Mouse (Mus musculus): ENCODE measurements at regions not wholly inside any gene's neighbourhood (a gene's known extent, or its start where the extent isn't known, plus 50 kb on each side); places are given as distances from the start of the nearest gene placed in this dataset.

GRCm38 (mm10) chr3:51095847-51096447 is 128.3 kb upstream of the Noct start:
- Histone ChIP-seq H3K4me3 (ENCODE audit: insufficient read depth in 1 of 2, low read depth in 2 of 2, low read length in 2 of 2) (no peak overlapping the region), H3K9ac (replicated peaks) (no peak overlapping the region)
- WGBS (ENCODE audit: insufficient replicate concordance) = 49% methylated on average over 14 of the region's 14 CpGs

GRCm38 (mm10) chr3:51096545-51096944 is 127.7 kb upstream of the Noct start:
- WGBS (ENCODE audit: insufficient replicate concordance) = 52% methylated on average over 6 of the region's 6 CpGs
- no peak for DNase-seq (ENCODE audit: low read depth in 3 of 3, low spot score in 3 of 3)
- no peaks in the 10 kb centered on the region for H3K9me3 ChIP-seq (ENCODE audit: control insufficient read depth, low read length)
- no peak overlapping the region for H3K27ac ChIP-seq
- ATAC-seq (ENCODE audit: insufficient read depth) = no peak
- H3K9ac ChIP-seq (replicated peaks) = no peak overlapping the region
- H3K27me3 ChIP-seq (ENCODE audit: control insufficient read depth, insufficient read depth, low read length) = no peaks in the 10 kb centered on the region
- H3K4me2 ChIP-seq (ENCODE audit: low read depth) = no peak overlapping the region
- no peak for TF ChIP-seq CTCF (IDR thresholded peaks at IDR 0.05; ENCODE audit: low read depth)
- no peak for TF ChIP-seq EP300 (IDR thresholded peaks at IDR 0.05; ENCODE audit: low read depth)
- no peaks in the 10 kb centered on the region for H3K36me3 ChIP-seq (replicated peaks; ENCODE audit: control insufficient read depth, insufficient read depth, low read depth)
- no peak overlapping the region for H3K4me3 ChIP-seq (ENCODE audit: insufficient read depth in 1 of 2, low read depth in 2 of 2, low read length in 2 of 2)
- H3K4me1 ChIP-seq (replicated peaks; ENCODE audit: control insufficient read depth in 2 of 2, insufficient read depth in 2 of 2, low read length in 1 of 2) = no peaks in the 10 kb centered on the region

More at GRCm38 (mm10) chr3:51095847-51096447, 128.3 kb upstream of the Noct start:
- Histone ChIP-seq H3K9me3 (ENCODE audit: control insufficient read depth, low read length) (no peaks in the 10 kb centered on the region), H3K4me2 (ENCODE audit: low read depth) (no peak overlapping the region), H3K27me3 (ENCODE audit: control insufficient read depth, insufficient read depth, low read length) (no peaks in the 10 kb centered on the region), H3K27ac (no peak overlapping the region), H3K4me1 (replicated peaks; ENCODE audit: control insufficient read depth in 2 of 2, insufficient read depth in 2 of 2, low read length in 1 of 2) (no peaks in the 10 kb centered on the region), H3K36me3 (replicated peaks; ENCODE audit: control insufficient read depth, insufficient read depth, low read depth) (no peaks in the 10 kb centered on the region)
- TF ChIP-seq CTCF (IDR thresholded peaks at IDR 0.05; ENCODE audit: low read depth) = no peak
- no peak for TF ChIP-seq EP300 (IDR thresholded peaks at IDR 0.05; ENCODE audit: low read depth)
- DNase-seq (ENCODE audit: low read depth in 3 of 3, low spot score in 3 of 3) (no peak), ATAC-seq (ENCODE audit: insufficient read depth) (no peak)

DNA sequence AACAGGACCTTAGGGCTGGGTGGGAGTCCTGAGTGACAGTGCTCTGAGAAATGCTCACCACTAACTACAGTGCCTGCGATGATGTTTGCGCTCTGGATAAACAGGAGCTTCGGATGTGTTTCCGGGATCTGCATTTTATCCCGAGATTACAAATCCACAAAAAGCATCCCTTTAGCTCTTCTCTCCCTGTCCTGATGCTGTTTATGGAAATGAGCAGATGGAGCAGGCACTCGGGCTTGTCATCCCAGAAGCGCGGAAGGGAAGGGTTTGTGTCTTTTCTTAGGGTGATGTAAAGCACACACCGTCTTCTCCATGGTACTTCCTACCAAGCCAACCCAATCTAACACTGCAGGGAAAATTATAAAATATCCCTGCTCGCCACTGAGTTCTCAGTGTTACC is 126.9 kb upstream of the Noct start:
- no peak for ATAC-seq (ENCODE audit: insufficient read depth)
- Histone ChIP-seq H3K27me3 (ENCODE audit: control insufficient read depth, insufficient read depth, low read length) (no peaks in the 10 kb centered on the region), H3K4me3 (ENCODE audit: insufficient read depth in 1 of 2, low read depth in 2 of 2, low read length in 2 of 2) (no peak overlapping the region), H3K9me3 (ENCODE audit: control insufficient read depth, low read length) (no peaks in the 10 kb centered on the region), H3K9ac (replicated peaks) (no peak overlapping the region), H3K36me3 (replicated peaks; ENCODE audit: control insufficient read depth, insufficient read depth, low read depth) (no peaks in the 10 kb centered on the region), H3K27ac (no peak overlapping the region), H3K4me1 (replicated peaks; ENCODE audit: control insufficient read depth in 2 of 2, insufficient read depth in 2 of 2, low read length in 1 of 2) (no peaks in the 10 kb centered on the region), H3K4me2 (ENCODE audit: low read depth) (no peak overlapping the region)
- no peak for TF ChIP-seq EP300 (IDR thresholded peaks at IDR 0.05; ENCODE audit: low read depth)
- TF ChIP-seq CTCF (IDR thresholded peaks at IDR 0.05; ENCODE audit: low read depth) = no peak
- DNase-seq (ENCODE audit: low read depth in 3 of 3, low spot score in 3 of 3) = no peak
- WGBS (ENCODE audit: insufficient replicate concordance) = 77% methylated on average over 10 of the region's 10 CpGs

DNA sequence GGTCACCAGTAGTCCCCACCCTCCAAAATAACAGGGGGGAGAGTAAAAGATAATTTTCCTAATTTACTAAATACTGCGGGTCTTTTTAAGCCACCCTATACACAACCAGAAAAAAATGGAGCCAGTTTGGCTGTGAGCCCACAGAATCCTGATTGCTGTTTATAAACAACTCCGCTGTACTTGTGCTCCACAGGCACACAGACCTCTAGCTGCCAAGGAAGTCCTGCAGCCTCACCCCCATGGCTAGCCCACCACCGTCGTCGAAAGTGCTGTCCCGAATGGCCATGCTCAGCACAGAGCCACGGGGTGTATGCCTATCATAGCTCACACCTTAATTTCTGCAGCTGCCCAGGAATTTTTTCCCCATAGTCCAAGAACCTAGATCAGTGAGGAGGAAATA is 124.3 kb upstream of the Noct start:
- H3K27me3 ChIP-seq (ENCODE audit: control insufficient read depth, insufficient read depth, low read length) = no peaks in the 10 kb centered on the region
- ATAC-seq (ENCODE audit: insufficient read depth) (no peak), DNase-seq (ENCODE audit: low read depth in 3 of 3, low spot score in 3 of 3) (no peak)
- WGBS (ENCODE audit: insufficient replicate concordance) = 71% methylated on average over 7 of the region's 7 CpGs
- H3K9ac ChIP-seq (replicated peaks) = no peak overlapping the region
- H3K27ac ChIP-seq = no peak overlapping the region
- H3K4me3 ChIP-seq (ENCODE audit: insufficient read depth in 1 of 2, low read depth in 2 of 2, low read length in 2 of 2) = no peak overlapping the region
- no peak overlapping the region for H3K4me2 ChIP-seq (ENCODE audit: low read depth)
- no peaks in the 10 kb centered on the region for H3K4me1 ChIP-seq (replicated peaks; ENCODE audit: control insufficient read depth in 2 of 2, insufficient read depth in 2 of 2, low read length in 1 of 2)
- no peaks in the 10 kb centered on the region for H3K36me3 ChIP-seq (replicated peaks; ENCODE audit: control insufficient read depth, insufficient read depth, low read depth)
- TF ChIP-seq EP300 (IDR thresholded peaks at IDR 0.05; ENCODE audit: low read depth) = no peak
- TF ChIP-seq CTCF (IDR thresholded peaks at IDR 0.05; ENCODE audit: low read depth) = no peak
- no peaks in the 10 kb centered on the region for H3K9me3 ChIP-seq (ENCODE audit: control insufficient read depth, low read length)

DNA sequence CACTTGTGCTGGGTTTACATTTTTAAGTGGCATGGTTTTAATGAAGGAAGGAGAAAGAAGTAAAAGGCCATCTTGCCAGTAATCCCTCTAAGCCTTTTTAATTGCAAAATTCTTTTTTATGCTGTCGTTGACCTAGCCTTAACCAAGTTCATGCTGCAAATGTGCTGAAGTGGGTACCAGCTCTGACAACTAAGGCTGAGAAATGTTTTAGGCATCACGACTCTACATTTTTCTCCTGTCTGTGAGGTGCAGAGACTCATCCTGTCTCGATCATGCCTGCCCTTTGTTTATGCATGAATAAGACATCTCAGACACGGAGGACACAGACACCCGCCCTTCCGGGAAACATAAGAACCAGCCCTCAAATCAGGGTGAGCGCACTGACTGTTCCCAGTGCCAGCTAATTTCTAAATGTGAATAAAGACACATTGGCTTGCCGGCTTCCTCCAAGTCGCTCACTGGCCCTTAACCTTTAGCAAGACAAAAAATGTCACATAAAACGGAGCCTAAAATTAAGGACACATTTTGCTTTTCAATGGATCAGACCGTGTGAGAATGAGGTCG is 115.5 kb upstream of the Noct start:
- Histone ChIP-seq H3K9me3 (ENCODE audit: control insufficient read depth, low read length) (no peaks in the 10 kb centered on the region), H3K4me1 (replicated peaks; ENCODE audit: control insufficient read depth in 2 of 2, insufficient read depth in 2 of 2, low read length in 1 of 2) (no peaks in the 10 kb centered on the region), H3K4me2 (ENCODE audit: low read depth) (no peak overlapping the region), H3K27me3 (ENCODE audit: control insufficient read depth, insufficient read depth, low read length) (no peaks in the 10 kb centered on the region), H3K4me3 (ENCODE audit: insufficient read depth in 1 of 2, low read depth in 2 of 2, low read length in 2 of 2) (no peak overlapping the region), H3K36me3 (replicated peaks; ENCODE audit: control insufficient read depth, insufficient read depth, low read depth) (no peaks in the 10 kb centered on the region), H3K27ac (no peak overlapping the region), H3K9ac (replicated peaks) (no peak overlapping the region)
- 65% methylated on average over 12 of the region's 12 CpGs for WGBS (ENCODE audit: insufficient replicate concordance)
- no peak for DNase-seq (ENCODE audit: low read depth in 3 of 3, low spot score in 3 of 3)
- no peak for ATAC-seq (ENCODE audit: insufficient read depth)
- TF ChIP-seq EP300 (IDR thresholded peaks at IDR 0.05; ENCODE audit: low read depth) = no peak
- no peak for TF ChIP-seq CTCF (IDR thresholded peaks at IDR 0.05; ENCODE audit: low read depth)

Data from liver, embryonic 14.5 days (tissue).